Mouse (Mus musculus): Measurements from ENCODE around the gene Myh3.

DNA sequence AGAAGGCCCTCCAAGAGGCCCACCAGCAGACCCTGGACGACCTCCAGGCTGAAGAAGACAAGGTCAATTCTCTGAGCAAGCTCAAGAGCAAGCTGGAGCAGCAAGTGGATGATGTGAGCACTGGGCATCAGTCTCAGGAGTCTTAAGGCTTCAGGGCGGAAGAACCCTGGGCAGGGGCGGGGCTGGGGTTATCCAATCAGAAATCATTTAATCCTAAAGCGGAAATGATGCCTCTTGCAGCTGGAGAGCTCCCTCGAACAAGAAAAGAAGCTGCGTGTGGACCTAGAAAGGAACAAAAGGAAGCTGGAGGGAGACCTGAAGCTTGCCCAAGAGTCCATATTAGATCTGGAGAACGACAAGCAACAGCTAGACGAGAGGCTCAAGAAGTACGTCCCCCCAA lies 15.1 kb downstream of the Myh3 start:
- no peak for TF ChIP-seq POLR2A (IDR thresholded peaks at IDR 0.05; ENCODE audit: borderline replicate concordance, control insufficient read depth, low read depth, low read length)
- TF ChIP-seq CTCF (IDR thresholded peaks at IDR 0.05; ENCODE audit: control insufficient read depth, insufficient read depth, low read length) = no peak
